Mouse (Mus musculus): Measurements from ENCODE around the gene Mdm2. TPM values are rescaled to one million over a fixed set of nuclear protein-coding genes. Genes with fewer than 3 reads are reported as not detected.

The Mdm2 gene
- polyA plus RNA-seq, 2 experiments = 32.9 to 59.9 TPM

- no peak overlapping the region for H3K4me2 ChIP-seq (replicated peaks; ENCODE audit: low read depth, low read length, severe bottlenecking)
- no peak overlapping the region for H3K4me3 ChIP-seq (replicated peaks; ENCODE audit: low read length)
- TF ChIP-seq POLR2A (IDR thresholded peaks at IDR 0.05; ENCODE audit: borderline replicate concordance, extremely low read depth, insufficient read depth, insufficient read length) = no peak
- H3K4me1 ChIP-seq (ENCODE audit: control insufficient read depth, insufficient read depth, low read length) = no peaks in the 10 kb centered on the region
- no peaks in the 10 kb centered on the region for H3K27me3 ChIP-seq (ENCODE audit: control insufficient read depth, insufficient read depth, low read length)
- H3K9me3 ChIP-seq (ENCODE audit: control insufficient read depth, low read length) = no peaks in the 10 kb centered on the region
- DNase-seq (ENCODE audit: low spot score) = no peak
- H3K9ac ChIP-seq (ENCODE audit: low read depth, low read length, severe bottlenecking) = no peak overlapping the region
- H3K36me3 ChIP-seq (ENCODE audit: control insufficient read depth, insufficient read depth, low read length) = peaks cover 61% of the 10 kb centered on the region
- no peak for ATAC-seq (ENCODE audit: low FRiP score, low read depth)
- H3K27ac ChIP-seq (replicated peaks; ENCODE audit: low read depth, low read length) = no peak overlapping the region
- 97% methylated on average over 5 of the region's 5 CpGs for WGBS
These were observed 40.1 kb upstream of the Mdm2 start for GRCm38 (mm10) chr10:117750529-117751281.

- H3K4me1 ChIP-seq (ENCODE audit: control insufficient read depth, insufficient read depth, low read length) = peaks cover 4% of the 10 kb centered on the region; the same call in 1 of the 2 replicates
- no peak overlapping the region for H3K27ac ChIP-seq (replicated peaks; ENCODE audit: low read depth, low read length)
- TF ChIP-seq POLR2A (IDR thresholded peaks at IDR 0.05; ENCODE audit: borderline replicate concordance, extremely low read depth, insufficient read depth, insufficient read length) = no peak
- ATAC-seq (ENCODE audit: low FRiP score, low read depth) (no peak), DNase-seq (ENCODE audit: low spot score) (no peak)
- H3K36me3 ChIP-seq (ENCODE audit: control insufficient read depth, insufficient read depth, low read length) = peaks cover 53% of the 10 kb centered on the region
- no peak overlapping the region for H3K4me3 ChIP-seq (replicated peaks; ENCODE audit: low read length)
- no peaks in the 10 kb centered on the region for H3K9me3 ChIP-seq (ENCODE audit: control insufficient read depth, low read length)
- WGBS = 92% methylated on average over 14 of the region's 14 CpGs
- H3K9ac ChIP-seq (ENCODE audit: low read depth, low read length, severe bottlenecking) = no peak overlapping the region
- H3K4me2 ChIP-seq (replicated peaks; ENCODE audit: low read depth, low read length, severe bottlenecking) = no peak overlapping the region
- no peaks in the 10 kb centered on the region for H3K27me3 ChIP-seq (ENCODE audit: control insufficient read depth, insufficient read depth, low read length)
These were observed 39.3 kb upstream of the Mdm2 start for GRCm38 (mm10) chr10:117749787-117750343.

GRCm38 (mm10) chr10:117749050-117749686, 38.6 kb upstream of the Mdm2 start:
- Histone ChIP-seq H3K9ac (ENCODE audit: low read depth, low read length, severe bottlenecking) (no peak overlapping the region), H3K36me3 (ENCODE audit: control insufficient read depth, insufficient read depth, low read length) (peaks cover 46% of the 10 kb centered on the region), H3K27me3 (ENCODE audit: control insufficient read depth, insufficient read depth, low read length) (no peaks in the 10 kb centered on the region), H3K4me3 (replicated peaks; ENCODE audit: low read length) (no peak overlapping the region), H3K4me1 (ENCODE audit: control insufficient read depth, insufficient read depth, low read length) (peaks cover 6% of the 10 kb centered on the region), H3K9me3 (ENCODE audit: control insufficient read depth, low read length) (no peaks in the 10 kb centered on the region), H3K27ac (replicated peaks; ENCODE audit: low read depth, low read length) (no peak overlapping the region), H3K4me2 (replicated peaks; ENCODE audit: low read depth, low read length, severe bottlenecking) (no peak overlapping the region)
- DNase-seq (ENCODE audit: low spot score) (no peak), ATAC-seq (ENCODE audit: low FRiP score, low read depth) (no peak)
- no peak for TF ChIP-seq POLR2A (IDR thresholded peaks at IDR 0.05; ENCODE audit: borderline replicate concordance, extremely low read depth, insufficient read depth, insufficient read length)
- WGBS = 85% methylated on average over 10 of the region's 10 CpGs

- Histone ChIP-seq H3K9ac (ENCODE audit: low read depth, low read length, severe bottlenecking) (no peak overlapping the region), H3K27me3 (ENCODE audit: control insufficient read depth, insufficient read depth, low read length) (no peaks in the 10 kb centered on the region), H3K27ac (replicated peaks; ENCODE audit: low read depth, low read length) (no peak overlapping the region), H3K9me3 (ENCODE audit: control insufficient read depth, low read length) (no peaks in the 10 kb centered on the region), H3K4me2 (replicated peaks; ENCODE audit: low read depth, low read length, severe bottlenecking) (no peak overlapping the region), H3K4me1 (ENCODE audit: control insufficient read depth, insufficient read depth, low read length) (peaks cover 10% of the 10 kb centered on the region), H3K4me3 (replicated peaks; ENCODE audit: low read length) (no peak overlapping the region), H3K36me3 (ENCODE audit: control insufficient read depth, insufficient read depth, low read length) (peaks cover 41% of the 10 kb centered on the region)
- WGBS = 84% methylated on average over 10 of the region's 10 CpGs
- no peak for DNase-seq (ENCODE audit: low spot score)
- TF ChIP-seq POLR2A (IDR thresholded peaks at IDR 0.05; ENCODE audit: borderline replicate concordance, extremely low read depth, insufficient read depth, insufficient read length) = no peak
- ATAC-seq (ENCODE audit: low FRiP score, low read depth) = no peak
These were observed 37.9 kb upstream of the Mdm2 start for GRCm38 (mm10) chr10:117748276-117749049.

GRCm38 (mm10) chr10:117747711-117748110, 37.2 kb upstream of the Mdm2 start:
- 85% methylated on average over 7 of the region's 7 CpGs for WGBS
- H3K4me1 ChIP-seq (ENCODE audit: control insufficient read depth, insufficient read depth, low read length) = peaks cover 10% of the 10 kb centered on the region
- no peak for DNase-seq (ENCODE audit: low spot score)
- H3K9me3 ChIP-seq (ENCODE audit: control insufficient read depth, low read length) = no peaks in the 10 kb centered on the region
- TF ChIP-seq POLR2A (IDR thresholded peaks at IDR 0.05; ENCODE audit: borderline replicate concordance, extremely low read depth, insufficient read depth, insufficient read length) = no peak
- no peak for ATAC-seq (ENCODE audit: low FRiP score, low read depth)
- H3K36me3 ChIP-seq (ENCODE audit: control insufficient read depth, insufficient read depth, low read length) = peaks cover 38% of the 10 kb centered on the region
- no peak overlapping the region for H3K4me3 ChIP-seq (replicated peaks; ENCODE audit: low read length)
- no peak overlapping the region for H3K9ac ChIP-seq (ENCODE audit: low read depth, low read length, severe bottlenecking)
- H3K4me2 ChIP-seq (replicated peaks; ENCODE audit: low read depth, low read length, severe bottlenecking) = no peak overlapping the region
- no peaks in the 10 kb centered on the region for H3K27me3 ChIP-seq (ENCODE audit: control insufficient read depth, insufficient read depth, low read length)
- H3K27ac ChIP-seq (replicated peaks; ENCODE audit: low read depth, low read length) = no peak overlapping the region

All from limb, embryonic 14.5 days (tissue).